Mouse (Mus musculus): ENCODE measurements at regions not wholly inside any gene's neighbourhood (a gene's known extent, or its start where the extent isn't known, plus 50 kb on each side); places are given as distances from the start of the nearest gene placed in this dataset.
"Not testable (repeated sequence)": the region's sequence is repeated elsewhere in the genome, so short reads cannot be mapped to it uniquely, and the experiment has no call there.

GRCm38 (mm10) chr3:60804711-60805293 is 197.8 kb upstream of the P2ry1 start:
- no peak for ATAC-seq

- ATAC-seq: no peak
Observed at GRCm38 (mm10) chr3:60811924-60812323, 190.7 kb upstream of the P2ry1 start.

GRCm38 (mm10) chr3:60813485-60813884 is 189.1 kb upstream of the P2ry1 start:
- no peak for ATAC-seq

GRCm38 (mm10) chr3:60819684-60820281 is 182.8 kb upstream of the P2ry1 start:
- peak; percentile 62 for ATAC-seq

GRCm38 (mm10) chr3:60821463-60821862 is 181.1 kb upstream of the P2ry1 start:
- no peak for ATAC-seq

- no peak for ATAC-seq
Observed at GRCm38 (mm10) chr3:60826759-60827158, 175.8 kb upstream of the P2ry1 start.

GRCm38 (mm10) chr3:60832385-60832784 is 170.2 kb upstream of the P2ry1 start:
- ATAC-seq: no peak

- no peak for ATAC-seq
Observed at GRCm38 (mm10) chr3:60841895-60842294, 160.7 kb upstream of the P2ry1 start.

GRCm38 (mm10) chr3:60845293-60845692 is 157.3 kb upstream of the P2ry1 start:
- no peak for ATAC-seq

GRCm38 (mm10) chr3:60848437-60848836 is 154.2 kb upstream of the P2ry1 start:
- ATAC-seq: no peak

- ATAC-seq: no peak
Observed at GRCm38 (mm10) chr3:60853773-60854172, 148.8 kb upstream of the P2ry1 start.

- no peak for ATAC-seq
Observed at GRCm38 (mm10) chr3:60855734-60856133, 146.9 kb upstream of the P2ry1 start.

GRCm38 (mm10) chr3:60858474-60859118 is 144.0 kb upstream of the P2ry1 start:
- no peak for ATAC-seq

- ATAC-seq: no peak
Observed at GRCm38 (mm10) chr3:60859119-60859515, 143.5 kb upstream of the P2ry1 start.

GRCm38 (mm10) chr3:60876858-60877257 is 125.7 kb upstream of the P2ry1 start:
- ATAC-seq: not testable (repeated sequence)

GRCm38 (mm10) chr3:60878880-60879279 is 123.7 kb upstream of the P2ry1 start:
- no peak for ATAC-seq

GRCm38 (mm10) chr3:60884027-60884426 is 118.6 kb upstream of the P2ry1 start:
- no peak for ATAC-seq

GRCm38 (mm10) chr3:60889191-60889861 is 113.3 kb upstream of the P2ry1 start:
- ATAC-seq: no peak

GRCm38 (mm10) chr3:60897628-60898269 is 104.8 kb upstream of the P2ry1 start:
- ATAC-seq: no peak

- no peak for ATAC-seq
Observed at GRCm38 (mm10) chr3:60898720-60899119, 103.9 kb upstream of the P2ry1 start.

- no peak for ATAC-seq
Observed at GRCm38 (mm10) chr3:60901571-60901970, 101.0 kb upstream of the P2ry1 start.

- ATAC-seq: no peak
Observed at GRCm38 (mm10) chr3:60916411-60916810, 86.2 kb upstream of the P2ry1 start.

GRCm38 (mm10) chr3:60917271-60917670 is 85.3 kb upstream of the P2ry1 start:
- no peak for ATAC-seq

Measured in inflammation-experienced regulatory T-cells, adult 6 months (primary cell).